Mouse (Mus musculus): ENCODE results near the gene Alkbh7. TPM values are rescaled to one million over a fixed set of nuclear protein-coding genes. Genes with fewer than 3 reads are reported as not detected.

Gene Alkbh7
- polyA plus RNA-seq (2015; fragmentation: Nextera tagmentation; extraction: Ambion mirVana): 15.4 and 17.0 TPM in 2 replicates

DNA sequence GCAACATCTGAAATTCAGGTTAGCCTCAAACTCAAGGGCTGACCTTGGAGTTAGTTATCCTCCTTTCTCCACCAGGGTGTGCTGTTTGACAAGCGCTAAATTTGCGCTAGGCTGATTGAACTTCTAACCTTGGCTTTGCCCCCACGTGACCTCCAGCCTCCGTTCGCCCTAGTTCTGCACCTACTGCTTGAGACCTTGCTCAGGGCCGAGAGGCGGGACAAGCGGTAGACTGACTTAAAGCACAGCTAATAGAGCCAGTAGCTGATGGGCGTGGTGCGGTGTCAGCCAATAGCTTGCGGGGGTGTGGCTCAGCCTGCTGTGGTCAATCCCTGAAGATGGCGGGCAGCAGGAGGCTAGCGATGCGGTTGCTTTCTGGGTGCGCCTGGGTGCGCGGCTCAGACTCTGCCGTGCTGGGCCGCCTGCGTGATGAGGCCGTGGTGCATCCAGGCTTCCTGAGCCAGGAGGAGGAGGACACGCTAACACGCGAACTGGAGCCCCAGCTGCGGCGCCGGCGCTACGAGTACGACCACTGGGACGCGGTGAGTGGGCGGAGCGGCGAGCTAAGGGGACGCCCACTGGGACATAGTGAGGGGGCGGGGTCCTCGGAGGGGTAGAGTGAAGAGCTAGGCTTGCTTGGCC, at the start of gene Alkbh7:
Gene Alkbh7 (plus strand): TSS at position 311 of the 639 bp plus-strand sequence.
- ATAC-seq (ENCODE audit: insufficient read depth): peak; percentile 99
- under 1% methylated on average over 38 of the region's 38 CpGs for WGBS (ENCODE audit: insufficient replicate concordance)
- Histone ChIP-seq H3K27ac (replicated peaks) (peak within 1 kb of the TSS; percentile 78), H3K9ac (peak within 1 kb of the TSS; percentile 72), H3K4me1 (replicated peaks) (peaks cover 30% of the 10 kb centered on the region), H3K36me3 (replicated peaks) (peaks cover 56% of the 10 kb centered on the region), H3K4me2 (peak within 1 kb of the TSS; percentile 89), H3K9me3 (replicated peaks) (no peaks in the 10 kb centered on the region), H3K4me3 (replicated peaks) (peak within 1 kb of the TSS; percentile 88), H3K27me3 (no peaks in the 10 kb centered on the region)

DNA sequence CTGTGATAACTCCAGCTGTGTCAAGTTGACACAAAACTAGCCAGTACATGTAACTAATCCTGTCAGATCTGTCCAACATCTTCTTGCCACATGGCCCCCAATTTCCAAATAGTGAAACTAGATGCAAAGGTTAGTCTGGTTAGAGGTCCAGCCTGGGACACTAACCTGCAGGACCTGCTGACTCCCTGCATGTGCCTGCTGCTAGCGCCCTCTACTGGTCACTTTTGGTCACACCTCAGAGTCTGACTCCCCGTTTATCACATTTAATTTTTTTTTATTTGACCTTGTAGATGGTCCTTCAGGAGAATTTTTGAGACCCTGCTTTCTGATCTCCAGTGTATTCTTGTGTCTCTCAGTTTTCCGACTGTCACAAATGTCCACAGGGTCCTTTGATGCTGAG, 46.2 kb upstream of the Alkbh7 start:
- no peak overlapping the region for H3K9ac ChIP-seq
- H3K4me2 ChIP-seq: no peak overlapping the region
- WGBS (ENCODE audit: insufficient replicate concordance): 9% methylated on average over 3 of the region's 3 CpGs
- H3K27me3 ChIP-seq: peaks cover 17% of the 10 kb centered on the region
- H3K36me3 ChIP-seq (replicated peaks): no peaks in the 10 kb centered on the region
- H3K9me3 ChIP-seq (replicated peaks): no peaks in the 10 kb centered on the region
- no peak overlapping the region for H3K27ac ChIP-seq (replicated peaks)
- no peak for ATAC-seq (ENCODE audit: insufficient read depth)
- no peak overlapping the region for H3K4me3 ChIP-seq (replicated peaks)
- no peaks in the 10 kb centered on the region for H3K4me1 ChIP-seq (replicated peaks)

DNA sequence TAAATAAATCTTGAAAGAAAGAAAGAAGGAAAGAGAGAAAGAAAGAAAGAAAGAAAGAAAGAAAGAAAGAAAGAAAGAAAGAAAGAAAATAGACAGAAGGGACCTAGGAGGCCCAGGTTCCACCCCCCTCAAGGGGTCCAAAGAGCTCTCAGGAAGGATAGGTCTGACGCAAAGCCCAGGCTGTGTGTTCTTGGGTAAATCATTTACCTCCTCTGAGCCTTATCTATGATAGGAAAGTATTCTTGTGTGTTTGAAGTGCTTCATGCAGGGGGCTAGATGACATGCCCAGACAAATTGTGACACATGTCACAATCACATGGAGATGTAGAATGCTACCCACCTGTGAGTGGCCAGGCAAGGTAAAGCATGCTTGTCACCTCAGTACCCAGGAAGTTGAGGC, 44.5 kb upstream of the Alkbh7 start:
- Histone ChIP-seq H3K9me3 (replicated peaks) (no peaks in the 10 kb centered on the region), H3K4me2 (no peak overlapping the region), H3K36me3 (replicated peaks) (no peaks in the 10 kb centered on the region), H3K9ac (no peak overlapping the region), H3K27me3 (peaks cover 14% of the 10 kb centered on the region), H3K27ac (replicated peaks) (no peak overlapping the region), H3K4me3 (replicated peaks) (no peak overlapping the region), H3K4me1 (replicated peaks) (peaks cover 4% of the 10 kb centered on the region)
- WGBS (ENCODE audit: insufficient replicate concordance): 55% methylated on average over 1 of the region's 1 CpGs
- no peak for ATAC-seq (ENCODE audit: insufficient read depth)

GRCm38 (mm10) chr17:56954871-56955270, 42.3 kb upstream of the Alkbh7 start:
- no peak for ATAC-seq (ENCODE audit: insufficient read depth)
- no peaks in the 10 kb centered on the region for H3K9me3 ChIP-seq (replicated peaks)

DNA sequence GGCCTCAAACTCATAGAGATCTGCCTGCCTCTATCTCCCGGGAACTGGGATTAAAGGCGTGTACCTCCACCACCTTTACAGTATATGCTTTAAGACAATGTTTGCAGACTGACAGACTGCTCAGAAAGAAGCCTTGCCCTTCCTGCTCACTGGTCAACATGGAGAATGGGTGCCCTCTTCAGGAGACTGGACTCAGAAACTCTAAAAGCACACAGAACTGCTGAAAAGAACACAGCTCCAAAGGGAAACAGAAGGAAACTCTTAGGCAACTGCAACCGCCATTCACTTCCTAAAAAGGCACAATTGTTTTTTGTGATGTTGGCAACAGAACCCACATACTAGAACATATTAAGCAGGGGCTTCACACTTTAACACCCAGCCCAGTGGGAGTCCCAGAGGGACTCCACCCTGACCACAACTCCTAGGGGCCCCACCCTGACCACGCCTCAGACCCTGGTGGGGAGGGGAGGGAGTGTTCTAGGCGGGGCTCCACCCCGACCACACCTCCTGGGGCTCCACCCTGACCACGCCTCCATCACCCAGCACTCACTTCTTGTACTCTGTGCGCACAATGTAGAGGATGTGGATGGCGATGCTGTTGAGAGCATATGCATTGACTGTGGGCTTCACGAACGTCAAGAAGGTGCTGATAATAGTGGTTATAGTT, 39.2 kb upstream of the Alkbh7 start:
- Histone ChIP-seq H3K9ac (no peak overlapping the region), H3K27me3 (peaks cover 23% of the 10 kb centered on the region), H3K9me3 (replicated peaks) (no peaks in the 10 kb centered on the region), H3K4me1 (replicated peaks) (peaks cover 17% of the 10 kb centered on the region), H3K4me2 (peak overlapping the region; percentile 39), H3K36me3 (replicated peaks) (no peaks in the 10 kb centered on the region), H3K27ac (replicated peaks) (peak overlapping the region; percentile 45), H3K4me3 (replicated peaks) (no peak overlapping the region)
- ATAC-seq (ENCODE audit: insufficient read depth): peak; percentile 94
- 10% methylated on average over 11 of the region's 11 CpGs for WGBS (ENCODE audit: insufficient replicate concordance)

More at GRCm38 (mm10) chr17:56954871-56955270, 42.3 kb upstream of the Alkbh7 start:
- H3K4me3 ChIP-seq (replicated peaks): no peak overlapping the region
- no peak overlapping the region for H3K4me2 ChIP-seq
- H3K36me3 ChIP-seq (replicated peaks): no peaks in the 10 kb centered on the region
- 61% methylated on average over 7 of the region's 7 CpGs for WGBS (ENCODE audit: insufficient replicate concordance)
- peaks cover 17% of the 10 kb centered on the region for H3K4me1 ChIP-seq (replicated peaks)
- no peak overlapping the region for H3K9ac ChIP-seq
- H3K27ac ChIP-seq (replicated peaks): no peak overlapping the region
- H3K27me3 ChIP-seq: peaks cover 17% of the 10 kb centered on the region

GRCm38 (mm10) chr17:56958667-56959066, 38.5 kb upstream of the Alkbh7 start:
- WGBS (ENCODE audit: insufficient replicate concordance): 50% methylated on average over 4 of the region's 4 CpGs
- Histone ChIP-seq H3K4me3 (replicated peaks) (no peak overlapping the region), H3K9ac (no peak overlapping the region), H3K27me3 (peaks cover 17% of the 10 kb centered on the region; the same call in 1 of the 2 replicates), H3K27ac (replicated peaks) (no peak overlapping the region), H3K9me3 (replicated peaks) (no peaks in the 10 kb centered on the region), H3K4me1 (replicated peaks) (peaks cover 17% of the 10 kb centered on the region), H3K4me2 (peak overlapping the region; percentile 39; the same call in 1 of the 2 replicates), H3K36me3 (replicated peaks) (no peaks in the 10 kb centered on the region)
- ATAC-seq (ENCODE audit: insufficient read depth): no peak

DNA sequence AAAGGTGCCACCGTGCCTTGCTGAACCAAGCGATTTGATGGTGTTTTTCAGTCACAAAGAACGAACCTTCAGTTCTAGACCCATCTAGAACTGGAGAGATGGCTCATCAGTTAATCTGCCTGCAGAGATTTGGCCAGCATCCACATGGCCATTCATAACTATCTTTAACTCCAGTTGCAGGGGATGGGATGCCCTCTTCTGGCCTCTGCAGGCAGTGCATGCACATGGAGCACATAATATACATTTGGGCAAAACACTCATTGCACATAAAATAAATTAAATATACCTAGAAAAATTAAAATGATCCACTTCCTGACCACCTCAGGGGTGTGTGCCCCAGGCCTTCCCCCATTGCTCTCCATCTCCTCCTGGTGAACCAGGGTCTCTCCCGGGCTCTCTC, 35.3 kb upstream of the Alkbh7 start:
- Histone ChIP-seq H3K4me2 (no peak overlapping the region), H3K27me3 (peaks cover 21% of the 10 kb centered on the region), H3K9me3 (replicated peaks) (no peaks in the 10 kb centered on the region), H3K36me3 (replicated peaks) (no peaks in the 10 kb centered on the region), H3K27ac (replicated peaks) (no peak overlapping the region), H3K4me1 (replicated peaks) (peaks cover 17% of the 10 kb centered on the region), H3K9ac (no peak overlapping the region), H3K4me3 (replicated peaks) (no peak overlapping the region)
- ATAC-seq (ENCODE audit: insufficient read depth): no peak
- 75% methylated on average over 4 of the region's 4 CpGs for WGBS (ENCODE audit: insufficient replicate concordance)

GRCm38 (mm10) chr17:56962642-56963405, 34.3 kb upstream of the Alkbh7 start:
- H3K27ac ChIP-seq (replicated peaks): no peak overlapping the region
- peaks cover 11% of the 10 kb centered on the region for H3K4me1 ChIP-seq (replicated peaks)
- H3K9me3 ChIP-seq (replicated peaks): no peaks in the 10 kb centered on the region
- no peak for ATAC-seq (ENCODE audit: insufficient read depth)
- H3K27me3 ChIP-seq: peaks cover 21% of the 10 kb centered on the region
- H3K4me2 ChIP-seq: no peak overlapping the region
- no peak overlapping the region for H3K9ac ChIP-seq
- H3K36me3 ChIP-seq (replicated peaks): no peaks in the 10 kb centered on the region
- 46% methylated on average over 5 of the region's 5 CpGs for WGBS (ENCODE audit: insufficient replicate concordance)
- H3K4me3 ChIP-seq (replicated peaks): no peak overlapping the region

DNA sequence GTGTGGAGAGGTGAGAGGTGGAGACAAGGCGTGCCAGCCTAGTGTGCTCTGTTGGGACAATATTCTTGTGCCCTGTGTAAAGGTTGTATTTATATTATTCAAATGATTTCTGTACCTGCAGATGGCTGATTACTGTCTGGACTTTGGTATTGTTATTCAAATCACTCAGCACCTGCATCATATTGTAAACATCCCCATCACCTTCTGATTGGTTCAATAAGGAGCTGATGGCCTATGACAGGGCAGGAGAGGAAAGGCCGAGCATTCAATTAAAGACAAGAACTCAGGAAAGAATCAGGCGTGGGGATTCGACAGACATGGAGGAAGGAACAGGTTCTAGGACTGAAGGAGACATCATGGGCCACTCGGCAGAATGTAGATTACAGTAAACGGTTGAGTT, 33.5 kb upstream of the Alkbh7 start:
- Histone ChIP-seq H3K27ac (replicated peaks) (no peak overlapping the region), H3K36me3 (replicated peaks) (no peaks in the 10 kb centered on the region), H3K4me1 (replicated peaks) (peaks cover 3% of the 10 kb centered on the region; the same call in 1 of the 2 replicates), H3K27me3 (peaks cover 21% of the 10 kb centered on the region), H3K9ac (no peak overlapping the region), H3K4me3 (replicated peaks) (no peak overlapping the region), H3K4me2 (no peak overlapping the region), H3K9me3 (replicated peaks) (no peaks in the 10 kb centered on the region)
- WGBS (ENCODE audit: insufficient replicate concordance): 64% methylated on average over 6 of the region's 6 CpGs
- ATAC-seq (ENCODE audit: insufficient read depth): no peak

GRCm38 (mm10) chr17:56969321-56969720, 27.8 kb upstream of the Alkbh7 start:
- 37% methylated on average over 3 of the region's 3 CpGs for WGBS (ENCODE audit: insufficient replicate concordance)
- H3K27me3 ChIP-seq: peaks cover 32% of the 10 kb centered on the region
- H3K9ac ChIP-seq: no peak overlapping the region
- ATAC-seq (ENCODE audit: insufficient read depth): no peak
- no peaks in the 10 kb centered on the region for H3K4me1 ChIP-seq (replicated peaks)
- no peak overlapping the region for H3K4me3 ChIP-seq (replicated peaks)
- H3K27ac ChIP-seq (replicated peaks): no peak overlapping the region
- H3K4me2 ChIP-seq: no peak overlapping the region
- H3K9me3 ChIP-seq (replicated peaks): no peaks in the 10 kb centered on the region
- no peaks in the 10 kb centered on the region for H3K36me3 ChIP-seq (replicated peaks)

DNA sequence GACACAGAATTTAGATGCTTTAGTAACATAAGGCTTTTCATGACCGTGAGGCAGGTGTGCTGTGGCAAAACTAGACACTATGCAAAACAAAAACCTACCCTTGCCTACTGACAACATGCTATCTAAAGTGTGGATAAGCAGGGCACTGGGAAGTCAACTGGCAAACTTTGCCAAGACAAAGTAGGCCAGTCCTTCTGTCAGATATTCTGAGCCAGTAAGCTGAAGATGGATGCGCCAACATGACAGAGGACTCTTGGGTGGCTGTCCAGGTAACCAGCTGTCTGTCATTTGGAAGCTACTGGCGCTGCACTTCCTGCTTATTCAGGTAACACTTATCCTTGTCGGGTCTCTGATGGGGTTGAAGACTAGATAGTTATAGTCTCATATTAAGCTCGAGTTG, 27.1 kb upstream of the Alkbh7 start:
- Histone ChIP-seq H3K27me3 (peaks cover 29% of the 10 kb centered on the region), H3K27ac (replicated peaks) (no peak overlapping the region), H3K36me3 (replicated peaks) (no peaks in the 10 kb centered on the region), H3K4me3 (replicated peaks) (no peak overlapping the region), H3K4me1 (replicated peaks) (no peaks in the 10 kb centered on the region; the same call in 1 of the 2 replicates), H3K4me2 (no peak overlapping the region), H3K9me3 (replicated peaks) (no peaks in the 10 kb centered on the region), H3K9ac (no peak overlapping the region)
- 47% methylated on average over 5 of the region's 5 CpGs for WGBS (ENCODE audit: insufficient replicate concordance)
- ATAC-seq (ENCODE audit: insufficient read depth): no peak
